Mouse (Mus musculus) liver, adult 2 months (tissue): Measurements from ENCODE around the gene Rnf207.

Experiments
- CTCF ChIP-seq: fragments of 200-500 bp; IDR thresholded peaks from 2 replicates; pipeline ENCODE4 v1.5.1; 2011; ENCODE audit warnings: low read depth, low read length, control low read depth
- POLR2A ChIP-seq: fragments of 200-500 bp; IDR thresholded peaks from 2 replicates; pipeline ENCODE4 v1.6.1; 2011; ENCODE audit warnings: low read length, control low read depth; ENCODE audit not compliant: insufficient read depth; ENCODE audit errors: extremely low read depth

DNA sequence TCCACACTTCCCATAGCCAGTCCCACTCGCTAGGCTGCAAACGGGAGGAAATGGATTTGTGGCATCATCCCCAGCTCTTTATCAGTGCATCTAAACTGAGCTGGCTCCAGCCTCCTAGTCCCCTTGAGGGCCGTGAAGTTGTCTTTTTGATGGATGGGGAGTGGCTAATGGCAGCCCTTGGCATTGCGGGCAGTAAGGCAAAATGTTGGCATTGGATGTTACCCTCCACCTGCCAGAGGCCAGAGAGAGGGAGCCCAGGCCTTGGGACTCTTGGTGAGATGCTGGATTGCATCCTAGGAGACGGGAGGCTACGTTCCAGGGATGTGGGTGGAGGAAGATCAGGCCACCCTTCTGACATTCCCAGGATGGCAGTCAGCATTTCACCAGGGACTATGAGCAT lies 12.8 kb downstream of the Rnf207 start:
- TF ChIP-seq POLR2A (no peak), CTCF (no peak)
